Mouse (Mus musculus): ENCODE results near the gene Nme3. TPM values are rescaled to one million over a fixed set of nuclear protein-coding genes. Genes with fewer than 3 reads are reported as not detected.

Gene Nme3
- total and polyA plus RNA-seq, 2 experiments: 46.6 to 69.7 TPM

DNA sequence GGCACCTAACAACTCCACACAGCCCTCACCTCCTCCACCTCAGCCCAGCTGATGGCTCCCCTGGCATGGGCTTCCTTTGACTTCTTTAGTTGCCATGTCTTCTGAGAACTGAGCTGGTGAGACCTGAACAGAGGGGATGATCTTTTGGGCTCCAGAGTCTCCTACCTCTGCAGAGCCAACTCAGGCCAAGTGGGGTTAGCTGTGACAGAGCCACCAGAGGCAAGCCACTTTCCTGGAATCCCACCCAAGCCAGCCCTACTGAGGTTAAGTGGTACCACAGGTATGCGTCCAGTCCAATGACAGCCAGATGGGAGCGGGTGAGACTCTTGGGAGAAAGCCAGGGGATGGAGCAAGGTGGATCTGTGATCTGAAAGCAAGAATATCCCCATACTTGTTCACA, 3.0 kb upstream of the Nme3 start:
- WGBS: 93% methylated on average over 2 of the region's 2 CpGs
- DNase-seq (ENCODE audit: extremely low read depth, low read depth, low spot score): no peak
- Histone ChIP-seq H3K27me3 (ENCODE audit: control insufficient read depth, insufficient read depth, low read length) (no peaks in the 10 kb centered on the region), H3K4me1 (ENCODE audit: control insufficient read depth, insufficient read depth, low read length) (peaks cover 25% of the 10 kb centered on the region), H3K4me3 (ENCODE audit: insufficient read depth, low read depth, low read length) (no peak overlapping the region), H3K36me3 (ENCODE audit: control insufficient read depth, insufficient read depth, low read length) (peaks cover 3% of the 10 kb centered on the region; the same call in 1 of the 2 replicates), H3K9ac (ENCODE audit: low read depth, low read length) (no peak overlapping the region), H3K27ac (replicated peaks; ENCODE audit: insufficient read depth, low read depth, low read length) (no peak overlapping the region), H3K79me2 (ENCODE audit: control insufficient read depth, insufficient read depth, low read length) (peaks cover 17% of the 10 kb centered on the region; the same call in 1 of the 2 replicates)
- TF ChIP-seq CTCF (IDR thresholded peaks at IDR 0.05; ENCODE audit: low read depth, low read length) (no peak), POLR2A (IDR thresholded peaks at IDR 0.05; ENCODE audit: extremely low read depth, insufficient read depth, low read length) (no peak)

DNA sequence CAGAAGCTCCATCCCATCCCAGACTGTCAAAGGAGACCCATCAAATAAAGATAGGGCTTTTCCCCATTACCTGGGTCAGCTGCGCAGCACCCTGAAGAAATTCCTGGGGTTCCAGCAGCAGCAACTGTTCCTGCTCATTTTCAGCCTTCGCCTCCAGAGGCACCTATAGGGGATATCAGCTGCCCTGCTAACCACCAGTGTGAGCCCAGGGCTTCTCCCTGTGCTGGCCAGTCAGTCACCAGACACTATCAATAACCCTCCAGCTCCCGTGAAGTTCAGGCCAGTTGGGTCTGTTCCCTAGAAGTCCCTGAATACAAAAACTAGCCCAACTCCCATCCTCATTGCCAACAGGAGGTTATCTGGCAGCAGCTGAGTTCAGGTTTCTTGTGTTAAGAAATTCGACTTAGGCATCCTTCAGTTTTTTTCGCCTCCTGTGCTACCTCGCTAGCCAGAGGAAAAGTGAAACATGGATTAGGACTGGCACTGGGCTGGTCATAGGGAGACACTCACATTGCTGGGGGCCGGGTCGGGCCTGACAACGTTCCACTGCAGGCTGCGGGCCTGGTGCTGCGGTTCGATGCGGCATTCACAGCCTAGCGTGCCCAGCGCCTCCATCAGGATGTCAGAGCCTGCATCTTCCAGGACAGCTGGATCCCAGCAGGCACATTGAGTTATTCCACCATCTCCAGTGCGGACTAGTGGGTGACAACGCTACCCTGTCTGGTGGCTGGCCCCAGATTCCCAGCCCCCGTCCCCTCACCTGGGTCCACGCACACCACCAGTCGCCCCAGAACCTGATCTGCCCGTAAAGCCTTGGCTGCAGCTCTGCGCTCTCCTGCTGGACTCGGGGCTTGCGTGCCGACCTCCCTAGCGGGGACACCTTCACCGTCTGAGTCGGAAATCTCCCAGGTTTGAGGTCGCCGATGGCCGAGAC, 2.0 kb upstream of the Nme3 start:
- peak overlapping the region; percentile 74 for H3K4me3 ChIP-seq (ENCODE audit: insufficient read depth, low read depth, low read length)
- H3K27me3 ChIP-seq (ENCODE audit: control insufficient read depth, insufficient read depth, low read length): no peaks in the 10 kb centered on the region
- DNase-seq (ENCODE audit: extremely low read depth, low read depth, low spot score): no peak
- peak overlapping the region; percentile 59 for H3K27ac ChIP-seq (replicated peaks; ENCODE audit: insufficient read depth, low read depth, low read length)
- 7% methylated on average over 31 of the region's 31 CpGs for WGBS
- peaks cover 3% of the 10 kb centered on the region; the same call in 1 of the 2 replicates for H3K36me3 ChIP-seq (ENCODE audit: control insufficient read depth, insufficient read depth, low read length)
- TF ChIP-seq POLR2A (IDR thresholded peaks at IDR 0.05; ENCODE audit: extremely low read depth, insufficient read depth, low read length) (no peak), CTCF (IDR thresholded peaks at IDR 0.05; ENCODE audit: low read depth, low read length) (no peak)
- peaks cover 17% of the 10 kb centered on the region; the same call in 1 of the 2 replicates for H3K79me2 ChIP-seq (ENCODE audit: control insufficient read depth, insufficient read depth, low read length)
- peak overlapping the region; percentile 84 for H3K9ac ChIP-seq (ENCODE audit: low read depth, low read length)
- H3K4me1 ChIP-seq (ENCODE audit: control insufficient read depth, insufficient read depth, low read length): peaks cover 20% of the 10 kb centered on the region

DNA sequence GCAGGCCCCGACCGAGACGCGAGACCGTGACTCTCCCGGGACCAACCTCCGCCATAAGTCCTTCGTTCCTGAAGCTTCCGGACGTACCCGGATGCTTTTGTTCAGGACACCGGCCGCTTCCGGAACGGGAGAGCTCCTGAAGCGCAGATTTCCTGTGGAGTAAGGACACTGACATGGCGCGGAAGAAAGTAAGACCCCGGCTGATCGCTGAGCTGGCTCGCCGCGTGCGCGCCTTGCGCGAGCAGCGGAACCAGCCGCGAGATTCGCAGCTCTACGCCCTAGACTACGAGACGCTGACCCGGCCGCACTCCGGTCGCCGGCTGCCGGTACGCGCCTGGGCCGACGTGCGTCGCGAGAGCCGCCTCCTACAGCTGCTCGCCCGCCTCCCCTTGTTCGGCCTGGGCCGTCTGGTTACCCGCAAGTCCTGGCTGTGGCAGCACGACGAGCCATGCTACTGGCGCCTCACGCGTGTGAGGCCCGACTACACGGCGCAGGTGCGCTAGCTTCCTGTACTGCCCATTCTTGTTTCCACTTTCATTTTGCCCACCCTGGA, 1.2 kb upstream of the Nme3 start, which contains the start of the genes Eme2 and Mrps34:
Gene Eme2, minus strand, starts transcription at position 93 of the 553 bp plus-strand sequence.
Gene Mrps34, plus strand, starts transcription at position 122 of the 553 bp plus-strand sequence.
- Histone ChIP-seq H3K27ac (replicated peaks; ENCODE audit: insufficient read depth, low read depth, low read length) (peak within 1 kb of the TSS; percentile 73), H3K4me3 (ENCODE audit: insufficient read depth, low read depth, low read length) (peak within 1 kb of the TSS; percentile 74), H3K4me1 (ENCODE audit: control insufficient read depth, insufficient read depth, low read length) (peaks cover 20% of the 10 kb centered on the region), H3K9ac (ENCODE audit: low read depth, low read length) (peak within 1 kb of the TSS; percentile 90), H3K79me2 (ENCODE audit: control insufficient read depth, insufficient read depth, low read length) (peaks cover 17% of the 10 kb centered on the region; the same call in 1 of the 2 replicates), H3K27me3 (ENCODE audit: control insufficient read depth, insufficient read depth, low read length) (no peaks in the 10 kb centered on the region), H3K36me3 (ENCODE audit: control insufficient read depth, insufficient read depth, low read length) (peaks cover 4% of the 10 kb centered on the region; the same call in 1 of the 2 replicates)
- TF ChIP-seq CTCF (IDR thresholded peaks at IDR 0.05; ENCODE audit: low read depth, low read length) (no peak), POLR2A (IDR thresholded peaks at IDR 0.05; ENCODE audit: extremely low read depth, insufficient read depth, low read length) (peak; percentile 65; the same call in 1 of the 2 replicates)
- WGBS: under 1% methylated on average over 62 of the region's 62 CpGs
- DNase-seq (ENCODE audit: extremely low read depth, low read depth, low spot score): peak; percentile 84

DNA sequence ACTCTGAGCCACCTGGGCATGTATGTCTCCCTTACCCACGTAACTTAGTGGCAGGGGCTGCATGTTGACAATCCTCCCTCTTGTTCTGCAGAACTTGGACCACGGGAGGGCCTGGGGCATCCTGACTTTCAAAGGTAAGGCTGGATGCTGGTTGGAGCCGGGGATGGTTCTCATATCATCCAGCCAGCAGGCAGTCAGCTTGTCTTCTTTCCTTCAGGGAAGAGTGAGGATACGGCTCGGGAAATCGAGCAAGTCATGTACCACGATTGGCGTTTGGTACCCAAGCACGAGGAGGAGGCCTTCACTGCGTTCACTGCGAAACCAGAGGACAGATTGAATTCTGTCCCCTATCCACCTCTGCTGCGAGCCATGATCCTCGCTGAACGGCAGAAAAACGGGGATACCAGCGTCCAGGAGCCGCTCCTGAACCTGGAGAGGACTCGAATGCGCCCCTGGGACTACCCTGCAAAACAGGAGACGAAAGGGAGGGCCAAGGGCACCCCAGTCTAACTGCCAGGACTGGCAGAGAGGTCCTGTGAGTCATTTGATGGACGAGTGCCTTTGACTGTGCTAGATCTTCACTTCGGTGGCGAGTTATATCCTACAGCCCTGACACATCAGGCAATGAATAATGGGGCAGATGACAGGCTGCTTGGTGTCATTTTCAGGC, 594 bp upstream of the Nme3 start:
- Histone ChIP-seq H3K79me2 (ENCODE audit: control insufficient read depth, insufficient read depth, low read length) (peaks cover 15% of the 10 kb centered on the region; the same call in 1 of the 2 replicates), H3K4me1 (ENCODE audit: control insufficient read depth, insufficient read depth, low read length) (peaks cover 20% of the 10 kb centered on the region), H3K9ac (ENCODE audit: low read depth, low read length) (peak overlapping the region; percentile 90), H3K27me3 (ENCODE audit: control insufficient read depth, insufficient read depth, low read length) (no peaks in the 10 kb centered on the region), H3K36me3 (ENCODE audit: control insufficient read depth, insufficient read depth, low read length) (peaks cover 7% of the 10 kb centered on the region; the same call in 1 of the 2 replicates), H3K4me3 (ENCODE audit: insufficient read depth, low read depth, low read length) (peak overlapping the region; percentile 74), H3K27ac (replicated peaks; ENCODE audit: insufficient read depth, low read depth, low read length) (peak overlapping the region; percentile 73)
- TF ChIP-seq CTCF (IDR thresholded peaks at IDR 0.05; ENCODE audit: low read depth, low read length) (no peak), POLR2A (IDR thresholded peaks at IDR 0.05; ENCODE audit: extremely low read depth, insufficient read depth, low read length) (no peak)
- no peak for DNase-seq (ENCODE audit: extremely low read depth, low read depth, low spot score)
- 5% methylated on average over 23 of the region's 23 CpGs for WGBS

DNA sequence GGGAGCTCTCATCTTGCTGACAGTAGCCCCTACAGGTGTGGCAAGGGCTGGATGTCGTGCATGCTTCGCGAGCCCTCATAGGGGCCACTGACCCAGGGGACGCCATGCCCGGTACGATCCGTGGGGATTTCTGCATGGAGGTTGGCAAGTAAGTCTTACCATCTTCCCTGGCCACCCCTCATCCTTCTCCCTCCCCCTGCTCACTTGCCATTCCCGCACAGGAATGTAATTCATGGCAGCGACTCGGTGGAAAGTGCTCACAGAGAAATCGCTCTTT, 631 bp downstream of the Nme3 start:
- H3K36me3 ChIP-seq (ENCODE audit: control insufficient read depth, insufficient read depth, low read length): peaks cover 7% of the 10 kb centered on the region; the same call in 1 of the 2 replicates
- H3K27ac ChIP-seq (replicated peaks; ENCODE audit: insufficient read depth, low read depth, low read length): peak overlapping the region; percentile 49
- no peaks in the 10 kb centered on the region for H3K27me3 ChIP-seq (ENCODE audit: control insufficient read depth, insufficient read depth, low read length)
- H3K4me1 ChIP-seq (ENCODE audit: control insufficient read depth, insufficient read depth, low read length): peaks cover 20% of the 10 kb centered on the region
- TF ChIP-seq POLR2A (IDR thresholded peaks at IDR 0.05; ENCODE audit: extremely low read depth, insufficient read depth, low read length): no peak
- no peak for TF ChIP-seq CTCF (IDR thresholded peaks at IDR 0.05; ENCODE audit: low read depth, low read length)
- peaks cover 14% of the 10 kb centered on the region; the same call in 1 of the 2 replicates for H3K79me2 ChIP-seq (ENCODE audit: control insufficient read depth, insufficient read depth, low read length)
- 25% methylated on average over 11 of the region's 11 CpGs for WGBS
- peak overlapping the region; percentile 78 for H3K9ac ChIP-seq (ENCODE audit: low read depth, low read length)
- no peak for DNase-seq (ENCODE audit: extremely low read depth, low read depth, low spot score)
- peak overlapping the region; percentile 74 for H3K4me3 ChIP-seq (ENCODE audit: insufficient read depth, low read depth, low read length)

All from liver, adult 2 months (tissue).